Mouse (Mus musculus) limb, embryonic 12.5 days (tissue): ENCODE data around the gene Nkd1. TPM values are rescaled to one million over a fixed set of nuclear protein-coding genes. Genes with fewer than 3 reads are reported as not detected.
A peak's percentile ranks its signal among the peaks of the same experiment; 100 is the strongest.

ENCODE experiments used
- ATAC-seq: fragments of 200-750 bp; cut with Nextera tagmentation; 2 replicates; pipeline ENCODE4 v1.8.0; 2017; ENCODE audit warnings: low read depth, moderate TSS enrichment; ENCODE audit not compliant: insufficient number of reproducible peaks, insufficient read depth, low FRiP score, low TSS enrichment
- H3K27ac ChIP-seq: fragments of 300-500 bp; sonication (generic); 2 replicates; pipeline ENCODE4 v1.5.1; 2016; ENCODE audit warnings: mild to moderate bottlenecking, moderate library complexity
- H3K27me3 ChIP-seq: fragments of 300-500 bp; sonication (generic); 2 replicates; pipeline ENCODE4 v1.6.1; 2016; ENCODE audit warnings: mild to moderate bottlenecking, moderate library complexity
- H3K36me3 ChIP-seq: fragments of 300-500 bp; sonication (generic); 2 replicates; pipeline ENCODE4 v1.6.1; 2016; ENCODE audit warnings: mild to moderate bottlenecking, moderate library complexity
- H3K4me1 ChIP-seq: fragments of 300-500 bp; sonication (generic); replicated peaks from 2 replicates; pipeline ENCODE4 v1.6.1; 2016
- H3K4me2 ChIP-seq: fragments of 300-500 bp; sonication (generic); 2 replicates; pipeline ENCODE4 v1.6.1; 2016; ENCODE audit warnings: mild to moderate bottlenecking, moderate library complexity
- H3K4me3 ChIP-seq: fragments of 300-500 bp; sonication (generic); replicated peaks from 2 replicates; pipeline ENCODE4 v1.5.1; 2016; ENCODE audit warnings: mild to moderate bottlenecking
- H3K9ac ChIP-seq: fragments of 300-500 bp; sonication (generic); replicated peaks from 2 replicates; pipeline ENCODE4 v1.6.1; 2016; ENCODE audit warnings: mild to moderate bottlenecking, moderate library complexity
- H3K9me3 ChIP-seq: fragments of 300-500 bp; sonication (generic); 2 replicates; pipeline ENCODE4 v1.6.1; 2016; ENCODE audit warnings: mild to moderate bottlenecking, moderate library complexity
- WGBS: fragments of 180-500 bp; shearing (Covaris S2); methylation state at CpG from one replicate; pipeline ENCODE4 v1.1.7; 2016; 5-methylcytosine and 5-hydroxymethylcytosine counted together
- polyA plus RNA-seq: library from polyadenylated mRNA; unstranded; fragments of >200 nt; fragmentation: Nextera tagmentation; extraction: Ambion mirVana; gene quantifications from 2 replicates; pipeline ENCODE4 v1.2.1, GENCODE M21; 2016

Gene Nkd1
- polyA plus RNA-seq, 1 experiment from 2014 or later = 64.0 TPM

DNA sequence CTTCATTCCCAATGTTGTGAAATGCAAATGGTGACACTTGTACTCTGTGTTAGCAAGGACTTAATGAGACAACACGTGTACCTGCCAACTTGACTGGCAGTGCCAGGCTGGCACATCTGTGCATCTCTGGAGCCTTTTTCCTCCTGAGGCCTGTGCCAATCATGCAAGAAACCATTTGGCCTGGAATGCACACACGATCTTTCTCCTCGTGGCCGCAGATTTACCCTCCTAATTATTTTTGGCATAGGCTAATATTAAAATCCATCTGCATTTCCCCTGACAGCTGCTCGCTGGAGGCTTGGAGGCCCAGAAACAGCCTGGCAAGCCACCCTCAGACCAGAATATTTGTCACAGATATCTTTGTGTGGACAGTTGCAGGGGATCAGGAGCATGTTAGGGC lies 56.5 kb downstream of the Nkd1 start:
- H3K9me3 ChIP-seq = no peaks in the 10 kb centered on the region
- H3K9ac ChIP-seq = no peak overlapping the region
- no peak overlapping the region for H3K4me3 ChIP-seq
- H3K36me3 ChIP-seq = peaks cover 48% of the 10 kb centered on the region
- H3K27me3 ChIP-seq = no peaks in the 10 kb centered on the region; the same call in 1 of the 2 replicates
- ATAC-seq = no peak
- no peak overlapping the region for H3K27ac ChIP-seq
- WGBS = 78% methylated on average over 5 of the region's 5 CpGs
- H3K4me1 ChIP-seq = peaks cover 18% of the 10 kb centered on the region
- no peak overlapping the region for H3K4me2 ChIP-seq

GRCm38 (mm10) chr8:88578413-88579175 lies 57.4 kb downstream of the Nkd1 start:
- no peak overlapping the region for H3K27ac ChIP-seq
- H3K4me3 ChIP-seq = no peak overlapping the region
- H3K27me3 ChIP-seq = no peaks in the 10 kb centered on the region; the same call in 1 of the 2 replicates
- no peaks in the 10 kb centered on the region for H3K9me3 ChIP-seq
- WGBS = 74% methylated on average over 14 of the region's 14 CpGs
- no peak overlapping the region for H3K4me2 ChIP-seq
- peaks cover 58% of the 10 kb centered on the region for H3K36me3 ChIP-seq
- peaks cover 18% of the 10 kb centered on the region for H3K4me1 ChIP-seq
- H3K9ac ChIP-seq = no peak overlapping the region
- ATAC-seq = no peak

GRCm38 (mm10) chr8:88579246-88579645 lies 58.1 kb downstream of the Nkd1 start:
- no peak for ATAC-seq
- Histone ChIP-seq H3K27me3 (no peaks in the 10 kb centered on the region; the same call in 1 of the 2 replicates), H3K4me2 (no peak overlapping the region), H3K27ac (no peak overlapping the region), H3K9ac (no peak overlapping the region), H3K36me3 (peaks cover 58% of the 10 kb centered on the region), H3K9me3 (no peaks in the 10 kb centered on the region), H3K4me1 (peaks cover 18% of the 10 kb centered on the region), H3K4me3 (no peak overlapping the region)
- WGBS = 37% methylated on average over 7 of the region's 7 CpGs

DNA sequence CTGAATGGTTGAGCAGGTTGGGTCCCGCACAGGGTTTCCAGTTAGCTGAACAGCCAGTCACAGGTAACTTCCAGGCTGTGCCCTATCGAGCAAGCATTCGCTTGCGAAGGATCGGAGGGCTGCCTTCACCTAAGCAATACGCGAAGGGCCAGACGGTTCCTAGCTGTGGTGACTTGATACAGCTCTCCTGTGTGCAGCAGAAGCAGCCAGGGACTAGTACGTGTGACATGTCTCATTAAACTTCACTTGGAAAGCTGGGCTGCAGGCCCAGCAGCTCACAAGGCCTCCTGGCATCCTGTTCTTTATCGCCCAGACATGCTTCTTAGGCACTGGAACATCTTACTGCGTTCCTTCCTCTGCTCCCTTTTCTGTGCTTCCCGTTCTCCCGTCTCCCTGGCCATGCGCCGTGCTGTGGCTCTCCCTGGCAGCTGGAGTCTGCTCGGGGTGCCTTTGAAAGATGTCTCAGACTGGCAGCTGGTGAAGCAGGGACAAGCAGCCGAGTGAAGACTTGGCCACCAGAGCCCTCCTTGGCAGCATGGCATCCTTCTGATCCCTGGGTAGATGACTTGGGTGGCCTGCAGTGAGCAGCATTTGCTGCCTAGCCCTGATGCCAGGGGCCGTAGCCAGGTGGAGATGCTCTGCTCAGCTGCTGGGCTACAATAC lies 58.6 kb downstream of the Nkd1 start:
- H3K4me3 ChIP-seq = no peak overlapping the region

GRCm38 (mm10) chr8:88580785-88581184 lies 59.6 kb downstream of the Nkd1 start:
- 85% methylated on average over 7 of the region's 7 CpGs for WGBS
- H3K4me3 ChIP-seq = no peak overlapping the region
- peaks cover 18% of the 10 kb centered on the region for H3K4me1 ChIP-seq
- H3K4me2 ChIP-seq = no peak overlapping the region
- peaks cover 55% of the 10 kb centered on the region for H3K36me3 ChIP-seq
- H3K27me3 ChIP-seq = no peaks in the 10 kb centered on the region; the same call in 1 of the 2 replicates
- ATAC-seq = no peak
- H3K9me3 ChIP-seq = no peaks in the 10 kb centered on the region
- no peak overlapping the region for H3K27ac ChIP-seq
- H3K9ac ChIP-seq = no peak overlapping the region

More for the DNA sequence above, 58.6 kb downstream of the Nkd1 start:
- Histone ChIP-seq H3K9me3 (no peaks in the 10 kb centered on the region), H3K9ac (no peak overlapping the region), H3K4me1 (peaks cover 18% of the 10 kb centered on the region), H3K27ac (no peak overlapping the region), H3K27me3 (no peaks in the 10 kb centered on the region; the same call in 1 of the 2 replicates), H3K36me3 (peaks cover 55% of the 10 kb centered on the region), H3K4me2 (no peak overlapping the region)
- 83% methylated on average over 18 of the region's 18 CpGs for WGBS
- no peak for ATAC-seq

GRCm38 (mm10) chr8:88583863-88584262 lies 62.7 kb downstream of the Nkd1 start:
- Histone ChIP-seq H3K4me1 (peaks cover 9% of the 10 kb centered on the region), H3K9me3 (no peaks in the 10 kb centered on the region), H3K27ac (no peak overlapping the region), H3K4me3 (no peak overlapping the region), H3K36me3 (peaks cover 76% of the 10 kb centered on the region), H3K4me2 (no peak overlapping the region), H3K27me3 (no peaks in the 10 kb centered on the region; the same call in 1 of the 2 replicates), H3K9ac (no peak overlapping the region)
- no peak for ATAC-seq
- 82% methylated on average over 3 of the region's 3 CpGs for WGBS

- Histone ChIP-seq H3K4me2 (no peak overlapping the region), H3K27ac (no peak overlapping the region), H3K9ac (no peak overlapping the region), H3K4me1 (no peaks in the 10 kb centered on the region), H3K9me3 (no peaks in the 10 kb centered on the region), H3K27me3 (no peaks in the 10 kb centered on the region), H3K36me3 (peaks cover 95% of the 10 kb centered on the region), H3K4me3 (no peak overlapping the region)
- 93% methylated on average over 8 of the region's 8 CpGs for WGBS
- ATAC-seq = no peak
Measured at GRCm38 (mm10) chr8:88588205-88588889, 67.2 kb downstream of the Nkd1 start.

DNA sequence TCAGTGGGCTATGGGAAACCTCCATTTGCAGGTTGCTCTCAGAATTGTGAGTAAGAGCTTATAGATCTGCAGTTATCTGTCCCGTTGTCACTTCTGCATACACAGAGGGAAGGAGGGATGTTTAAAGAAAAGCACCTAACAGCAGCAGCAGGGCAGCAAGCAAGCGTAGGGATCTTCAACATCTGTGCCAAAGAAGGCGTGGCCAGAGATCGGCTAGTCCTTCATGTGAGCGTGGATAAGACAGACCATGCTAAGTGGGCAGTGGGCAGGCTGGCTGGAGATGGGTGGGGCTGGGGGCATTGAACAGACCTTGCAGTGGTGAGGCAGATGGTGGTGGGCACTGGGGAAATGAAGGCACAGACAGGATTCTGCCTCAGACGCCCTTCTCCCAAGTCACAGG lies 69.1 kb downstream of the Nkd1 start:
- H3K4me1 ChIP-seq = peaks cover 13% of the 10 kb centered on the region
- H3K4me2 ChIP-seq = no peak overlapping the region
- ATAC-seq = no peak
- 76% methylated on average over 6 of the region's 6 CpGs for WGBS
- H3K9ac ChIP-seq = no peak overlapping the region
- no peak overlapping the region for H3K27ac ChIP-seq
- H3K27me3 ChIP-seq = no peaks in the 10 kb centered on the region
- no peak overlapping the region for H3K4me3 ChIP-seq
- no peaks in the 10 kb centered on the region for H3K9me3 ChIP-seq
- peaks cover 90% of the 10 kb centered on the region for H3K36me3 ChIP-seq

DNA sequence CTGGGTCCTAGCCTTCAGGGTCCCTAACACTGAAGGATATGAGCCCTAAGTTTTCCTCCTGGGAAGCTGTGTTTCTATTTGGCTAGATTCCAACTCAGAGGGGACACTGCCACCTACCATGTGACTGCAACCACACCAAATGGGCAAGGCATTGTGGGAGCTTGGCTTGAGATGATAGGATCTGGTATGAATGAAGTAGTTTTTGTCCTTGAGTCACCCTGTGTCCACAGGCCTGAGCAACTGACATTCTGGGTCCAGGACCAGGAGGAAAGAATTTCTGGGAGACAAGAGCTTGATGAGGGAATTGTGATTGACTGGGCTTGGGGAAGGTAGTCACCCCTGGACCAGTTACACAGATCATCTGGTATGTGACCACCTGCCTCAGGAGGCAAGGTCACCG lies 72.8 kb downstream of the Nkd1 start:
- no peak for ATAC-seq
- Histone ChIP-seq H3K27me3 (no peaks in the 10 kb centered on the region), H3K36me3 (peaks cover 53% of the 10 kb centered on the region), H3K9ac (no peak overlapping the region), H3K4me2 (no peak overlapping the region), H3K4me3 (no peak overlapping the region), H3K27ac (no peak overlapping the region), H3K4me1 (peaks cover 25% of the 10 kb centered on the region), H3K9me3 (no peaks in the 10 kb centered on the region)
- WGBS = 74% methylated on average over 1 of the region's 1 CpGs

DNA sequence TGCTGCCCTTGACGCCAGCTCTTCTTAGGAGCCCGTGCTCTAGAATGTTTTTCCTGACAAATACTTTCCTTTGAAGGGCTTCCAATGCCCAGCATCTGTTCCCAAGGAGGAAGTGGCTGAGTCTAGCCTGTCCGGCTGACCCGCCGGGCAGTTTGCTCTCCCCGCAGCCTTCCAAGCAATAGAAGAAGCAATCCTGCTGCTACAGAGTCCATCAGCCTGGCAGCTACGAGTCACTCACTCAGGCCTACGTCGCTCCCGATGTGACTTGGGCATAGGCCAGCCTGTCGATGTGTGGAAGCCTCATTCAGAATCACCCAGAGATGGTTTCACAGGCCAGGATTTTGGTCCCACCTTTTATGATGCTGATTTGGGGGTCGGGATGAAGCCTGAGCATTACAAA lies 74.9 kb downstream of the Nkd1 start:
- Histone ChIP-seq H3K4me1 (peaks cover 34% of the 10 kb centered on the region), H3K9ac (no peak overlapping the region), H3K9me3 (no peaks in the 10 kb centered on the region), H3K27ac (no peak overlapping the region), H3K4me2 (no peak overlapping the region), H3K4me3 (no peak overlapping the region), H3K36me3 (peaks cover 32% of the 10 kb centered on the region), H3K27me3 (no peaks in the 10 kb centered on the region)
- 86% methylated on average over 12 of the region's 12 CpGs for WGBS
- ATAC-seq = no peak

DNA sequence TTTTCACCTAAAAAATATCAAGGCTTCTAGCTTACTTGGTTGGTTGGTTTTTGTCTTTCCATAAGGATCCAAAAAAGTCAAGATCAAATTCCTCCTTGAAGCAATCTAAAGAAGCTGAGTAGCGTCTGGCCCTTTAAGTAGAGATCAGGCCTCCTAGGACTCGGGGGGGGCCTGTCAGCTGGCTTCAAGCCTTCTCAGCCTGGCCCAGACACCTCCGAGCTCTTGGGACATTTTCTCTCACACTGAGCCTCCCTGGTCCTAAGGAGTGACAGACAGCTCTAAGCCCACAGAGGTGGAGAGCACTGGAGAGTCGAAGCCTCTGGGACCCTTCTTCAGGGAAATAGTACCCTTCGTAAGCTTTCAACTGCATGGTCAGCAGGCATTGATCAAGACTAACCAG lies 77.4 kb downstream of the Nkd1 start:
- 0 out of 2 replicates have a peak overlapping the region, but pooled peaks have one; percentile 7 for H3K27ac ChIP-seq

More for the DNA sequence above, 77.4 kb downstream of the Nkd1 start:
- Histone ChIP-seq H3K27me3 (no peaks in the 10 kb centered on the region), H3K9me3 (peaks cover 10% of the 10 kb centered on the region; the same call in 1 of the 2 replicates), H3K4me1 (peaks cover 41% of the 10 kb centered on the region), H3K9ac (no peak overlapping the region), H3K36me3 (peaks cover 7% of the 10 kb centered on the region; the same call in 1 of the 2 replicates), H3K4me3 (no peak overlapping the region), H3K4me2 (no peak overlapping the region)
- WGBS = 57% methylated on average over 5 of the region's 5 CpGs
- no peak for ATAC-seq
